In genomic region chr11:86641714-86642113, GRCm38 (mm10) we compare ENCODE assay signal across 22 mouse cellular contexts. TPM values are rescaled to one million over a fixed set of nuclear protein-coding genes. Genes with fewer than 3 reads are reported as not detected.
DNase-seq lines count a peak whose midpoint lies in the region; ATAC-seq and TF ChIP-seq lines count a peak whose summit lies in the region.
"Had no signal": no experiment of that assay in that cellular context is flagged by ENCODE, and none has a peak within 500 bp of the region (broad histone marks: within the 10 kb centered on the region; RNA-seq: fewer than 3 reads in every experiment).

No protein-coding gene starts in this region.

- no peaks in the 10 kb centered on the region for H3K4me1 ChIP-seq in kidney, embryonic 16.5 days (ENCODE audit: insufficient read depth, low read length)
- H3K4me1 ChIP-seq in lung, postnatal 0 days (ENCODE audit: insufficient read depth, low read depth, low read length): no peaks in the 10 kb centered on the region
- H3K4me1 ChIP-seq: embryonic facial prominence, embryonic 12.5 days had no signal

- no peaks in the 10 kb centered on the region for H3K9me3 ChIP-seq in kidney, embryonic 16.5 days (ENCODE audit: low read length)
- no peaks in the 10 kb centered on the region for H3K9me3 ChIP-seq in lung, postnatal 0 days (ENCODE audit: low read length)
- H3K9me3 ChIP-seq: embryonic facial prominence, embryonic 12.5 days; forebrain, embryonic 12.5 days; G1E; hindbrain, embryonic 12.5 days had no signal

- intact Hi-C loops in gastrocnemius, adult 2 months (cut with DNase I): no loop called here

- WGBS in kidney, embryonic 16.5 days: 58% methylated on average over 4 of the region's 4 CpGs
- 18% methylated on average over 4 of the region's 4 CpGs for WGBS in lung, postnatal 0 days

- no peak overlapping the region for H3K9ac ChIP-seq in kidney, embryonic 16.5 days (replicated peaks; ENCODE audit: low read length)
- H3K9ac ChIP-seq in lung, postnatal 0 days (replicated peaks; ENCODE audit: low read depth): no peak overlapping the region
- H3K9ac ChIP-seq: embryonic facial prominence, embryonic 12.5 days; forebrain, embryonic 12.5 days; hindbrain, embryonic 12.5 days had no signal

- H3K4me2 ChIP-seq in kidney, embryonic 16.5 days (replicated peaks; ENCODE audit: low read depth, low read length): no peak overlapping the region
- H3K4me2 ChIP-seq in lung, postnatal 0 days (replicated peaks; ENCODE audit: low read depth, low read length): no peak overlapping the region
- H3K4me2 ChIP-seq: embryonic facial prominence, embryonic 12.5 days; forebrain, embryonic 12.5 days; hindbrain, embryonic 12.5 days had no signal

- 0 out of 2 replicates have a peak, but pooled peaks cover 6% of the 10 kb centered on the region for H3K36me3 ChIP-seq in kidney, embryonic 16.5 days (ENCODE audit: insufficient read depth, low read length)
- no peaks in the 10 kb centered on the region for H3K36me3 ChIP-seq in lung, postnatal 0 days (ENCODE audit: insufficient read depth, low read length)
- H3K36me3 ChIP-seq: embryonic facial prominence, embryonic 12.5 days had no signal

- no peak for TF ChIP-seq CTCF in gastrocnemius, adult 2 months (IDR thresholded peaks at IDR 0.05)
- no peak for TF ChIP-seq CTCF in lung, postnatal 0 days (IDR thresholded peaks at IDR 0.05)

- ATAC-seq in kidney, embryonic 16.5 days (ENCODE audit: low FRiP score, low TSS enrichment): no peak
- no peak for ATAC-seq in lung, postnatal 0 days
- ATAC-seq: CD4-positive, CD25-positive, alpha-beta regulatory T cell, adult 4 months; forebrain, embryonic 16.5 days; hindbrain, embryonic 16.5 days had no signal

- H3K27me3 ChIP-seq in kidney, embryonic 16.5 days (ENCODE audit: insufficient read depth, low read length): no peaks in the 10 kb centered on the region
- no peaks in the 10 kb centered on the region for H3K27me3 ChIP-seq in lung, postnatal 0 days (replicated peaks; ENCODE audit: insufficient read depth, low read length)
- H3K27me3 ChIP-seq: embryonic facial prominence, embryonic 12.5 days; forebrain, embryonic 12.5 days; hindbrain, embryonic 12.5 days had no signal

- peak; percentile 79; the same call in 1 of the 2 replicates for TF ChIP-seq EP300 in lung, postnatal 0 days (IDR thresholded peaks at IDR 0.05)

- DNase-seq in gastrocnemius, adult 2 months: no peak
- no peak for DNase-seq in gastrocnemius, postnatal 10 days
- DNase-seq in kidney, adult 11 months: no peak
- peak; percentile 60 for DNase-seq in lung, postnatal 0 days (ENCODE audit: low spot score)
- no peak for DNase-seq in lung, postnatal 25 days (ENCODE audit: low spot score)
- DNase-seq in right cerebral cortex, postnatal 25 days: no peak
- DNase-seq: adrenal gland, adult 8-10 months; adrenal gland, postnatal 36 days; B cell, adult 2 months; cerebellum, adult 11-12 months; cerebellum, adult 9-10 months; cerebellum, postnatal 25 days; gastrocnemius, postnatal 25 days; heart, postnatal 4 days had no signal

- no peak overlapping the region for H3K4me3 ChIP-seq in gastrocnemius, adult 2 months
- H3K4me3 ChIP-seq in kidney, embryonic 16.5 days (ENCODE audit: low read length): no peak overlapping the region
- no peak overlapping the region for H3K4me3 ChIP-seq in lung, postnatal 0 days (ENCODE audit: low read depth, low read length)
- H3K4me3 ChIP-seq: embryonic facial prominence, embryonic 12.5 days; forebrain, embryonic 12.5 days; hindbrain, embryonic 12.5 days had no signal

- H3K27ac ChIP-seq in gastrocnemius, adult 2 months: peak overlapping the region; percentile 31; the same call in 1 of the 2 replicates
- H3K27ac ChIP-seq in kidney, embryonic 16.5 days (ENCODE audit: low read length): peak overlapping the region; percentile 66; the same call in 1 of the 2 replicates
- peak overlapping the region; percentile 80 for H3K27ac ChIP-seq in lung, postnatal 0 days (ENCODE audit: low read length)
- H3K27ac ChIP-seq: embryonic facial prominence, embryonic 12.5 days; forebrain, embryonic 12.5 days; hindbrain, embryonic 12.5 days had no signal

RNA-seq across cellular contexts. Expression of gene Vmp1, which starts 41.9 kb away (rescaled TPM):
- total RNA-seq in gastrocnemius, adult 2 months (2021): 100 to 1,000 TPM in 1 of 2 experiments, 10 to 100 TPM in 1; 84.0 to 115 TPM
- total RNA-seq in gastrocnemius, postnatal 10 days (2021): 10 to 100 TPM; 55.6 to 58.5 TPM
- polyA plus RNA-seq in kidney, embryonic 16.5 days (2015; fragmentation: Nextera tagmentation; extraction: Ambion mirVana): 172 and 173 TPM in 2 replicates
- polyA plus RNA-seq in lung, postnatal 0 days (2015; fragmentation: Nextera tagmentation; extraction: Ambion mirVana): 181 and 202 TPM in 2 replicates

RNA-seq across cellular contexts. Expression of gene Ptrh2, which starts 42.1 kb away (rescaled TPM):
- total RNA-seq in gastrocnemius, adult 2 months (2021): 1 to 10 TPM; 6.0 to 7.9 TPM
- total RNA-seq in gastrocnemius, postnatal 10 days (2021): 1 to 10 TPM; 8.1 to 8.5 TPM
- polyA plus RNA-seq in kidney, embryonic 16.5 days (2015; fragmentation: Nextera tagmentation; extraction: Ambion mirVana): 33.1 and 35.6 TPM in 2 replicates
- polyA plus RNA-seq in lung, postnatal 0 days (2015; fragmentation: Nextera tagmentation; extraction: Ambion mirVana): 11.7 and 12.2 TPM in 2 replicates
